Mouse (Mus musculus): ENCODE results near the gene Hivep1. TPM values are rescaled to one million over a fixed set of nuclear protein-coding genes. Genes with fewer than 3 reads are reported as not detected.

The Hivep1 gene
- polyA plus RNA-seq, 1 experiment: 5.3 TPM

DNA sequence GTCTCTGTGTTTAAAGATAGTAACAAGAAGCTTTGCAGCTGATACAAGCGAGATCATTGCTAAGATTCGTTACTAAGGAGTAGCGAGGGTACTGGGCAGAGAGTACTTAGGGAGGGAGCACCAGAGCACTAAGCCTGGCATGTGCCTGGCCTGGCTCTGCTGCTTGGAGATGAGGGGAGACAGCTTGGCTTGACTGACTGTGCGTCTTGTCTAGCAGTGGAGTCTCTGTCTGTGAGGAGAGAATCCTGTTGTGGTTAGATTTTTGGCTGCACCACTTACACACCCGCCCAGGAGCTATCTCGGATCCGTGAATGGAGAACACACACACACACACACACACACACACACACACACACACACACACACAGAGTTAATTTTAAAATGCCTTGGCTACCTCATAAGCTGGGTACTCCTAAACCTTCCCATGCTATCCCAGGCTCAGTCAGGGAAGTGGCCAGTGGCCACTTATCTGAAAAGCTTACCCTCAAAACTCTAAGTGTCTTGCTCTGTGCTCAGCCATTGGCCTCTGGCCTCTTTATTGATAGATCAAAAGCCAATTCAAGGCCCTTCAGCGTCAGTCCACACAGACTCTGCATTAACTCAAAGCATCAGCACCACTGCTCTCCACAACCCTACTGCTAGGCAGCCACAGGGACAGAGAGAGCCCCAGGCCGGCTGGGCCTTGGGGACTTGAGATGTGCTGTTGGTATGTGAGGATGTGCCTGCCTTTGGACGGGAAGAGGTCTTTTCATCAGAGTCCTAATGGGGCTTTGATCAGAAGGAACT is 28.5 kb downstream of the Hivep1 start:
- Histone ChIP-seq H3K4me3 (no peak overlapping the region), H3K4me2 (ENCODE audit: low read depth) (no peak overlapping the region), H3K27me3 (ENCODE audit: control insufficient read depth, insufficient read depth, insufficient read length) (no peaks in the 10 kb centered on the region), H3ac (ENCODE audit: control insufficient read depth, insufficient read length) (no peak overlapping the region), H3K79me2 (ENCODE audit: control insufficient read depth, insufficient read depth) (no peaks in the 10 kb centered on the region), H3K36me3 (ENCODE audit: control insufficient read depth, insufficient read depth) (no peaks in the 10 kb centered on the region)
- TF ChIP-seq TCF3 (IDR thresholded peaks at IDR 0.05; ENCODE audit: insufficient read length, low read depth): no peak
- no peak for TF ChIP-seq SRF (IDR thresholded peaks at IDR 0.05; ENCODE audit: control insufficient read depth, insufficient read length, low read depth)
- no peak for TF ChIP-seq REST (IDR thresholded peaks at IDR 0.05; ENCODE audit: insufficient read depth, insufficient read length)
- TF ChIP-seq MAX (IDR thresholded peaks at IDR 0.05; ENCODE audit: low read depth): no peak
- TF ChIP-seq MYOD1 (IDR thresholded peaks at IDR 0.05; ENCODE audit: control insufficient read depth in 1 of 3, insufficient read length in 2 of 3, low read depth in 2 of 3): no peak
- no peak for TF ChIP-seq E2F4 (IDR thresholded peaks at IDR 0.05; ENCODE audit: insufficient read depth)
- no peak for TF ChIP-seq MYOG (IDR thresholded peaks at IDR 0.05; ENCODE audit: control insufficient read depth in 1 of 3, insufficient read depth in 1 of 3, insufficient read length in 2 of 3, low read depth in 2 of 3)
- TF ChIP-seq USF1 (IDR thresholded peaks at IDR 0.05; ENCODE audit: low read depth): no peak
- no peak for TF ChIP-seq CEBPB (IDR thresholded peaks at IDR 0.05; ENCODE audit: insufficient read depth, poor library complexity, severe bottlenecking)
- no peak for TF ChIP-seq POLR2A (IDR thresholded peaks at IDR 0.05; ENCODE audit: insufficient read length, low read depth)
- TF ChIP-seq POLR2AphosphoS2 (IDR thresholded peaks at IDR 0.05; ENCODE audit: insufficient read length, low read depth): no peak

DNA sequence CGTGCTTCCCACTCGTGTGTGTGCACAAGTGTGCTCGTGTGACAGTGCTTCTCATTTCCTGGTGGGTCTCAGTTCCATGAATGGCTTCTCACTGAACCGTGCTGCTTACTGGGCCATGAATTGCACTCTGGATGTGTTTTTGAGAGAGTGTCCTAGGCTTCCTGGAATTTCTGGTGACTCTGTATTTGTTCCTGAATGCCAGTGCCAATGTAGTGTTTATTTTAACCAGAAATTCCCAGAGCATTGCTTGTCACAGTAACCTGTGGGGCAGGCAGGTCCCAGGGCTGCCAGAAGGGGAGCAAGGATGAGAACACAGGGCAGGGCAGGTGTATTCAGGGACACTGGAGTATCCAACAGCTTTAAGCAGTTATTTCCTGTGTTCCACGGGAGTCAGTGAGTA is 36.5 kb downstream of the Hivep1 start:
- no peaks in the 10 kb centered on the region for H3K79me2 ChIP-seq (ENCODE audit: control insufficient read depth, insufficient read depth)
- no peak overlapping the region for H3ac ChIP-seq (ENCODE audit: control insufficient read depth, insufficient read length)
- TF ChIP-seq MYOD1 (IDR thresholded peaks at IDR 0.05; ENCODE audit: control insufficient read depth in 1 of 3, insufficient read length in 2 of 3, low read depth in 2 of 3) (no peak), CEBPB (IDR thresholded peaks at IDR 0.05; ENCODE audit: insufficient read depth, poor library complexity, severe bottlenecking) (no peak)
- H3K36me3 ChIP-seq (ENCODE audit: control insufficient read depth, insufficient read depth): no peaks in the 10 kb centered on the region
- H3K4me3 ChIP-seq: no peak overlapping the region
- no peak overlapping the region for H3K4me2 ChIP-seq (ENCODE audit: low read depth)
- no peaks in the 10 kb centered on the region for H3K27me3 ChIP-seq (ENCODE audit: control insufficient read depth, insufficient read depth, insufficient read length)

DNA sequence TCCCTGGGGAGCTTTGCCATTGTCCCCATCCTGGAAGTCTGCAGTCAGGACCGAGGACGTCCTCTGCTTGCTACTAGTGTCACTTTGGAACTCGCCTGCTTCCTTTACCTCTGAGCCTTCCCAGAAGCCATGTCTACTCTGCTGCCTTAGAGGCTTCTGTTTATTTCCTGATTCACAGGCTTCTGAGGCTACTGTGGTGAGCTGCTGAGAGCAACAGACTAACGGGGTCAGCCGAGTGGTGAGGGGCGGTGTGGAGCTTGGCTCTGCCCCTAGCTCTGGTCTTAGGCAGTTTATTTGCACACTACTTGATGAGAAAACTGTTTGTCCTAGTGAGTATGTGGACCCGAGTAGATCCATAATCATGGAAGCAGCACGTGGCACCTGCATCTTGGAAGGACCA is 37.2 kb downstream of the Hivep1 start:
- TF ChIP-seq TCF12 (IDR thresholded peaks at IDR 0.05; ENCODE audit: insufficient read depth, poor library complexity, severe bottlenecking) (no peak), POLR2A (IDR thresholded peaks at IDR 0.05; ENCODE audit: insufficient read length, low read depth) (no peak)
- no peak overlapping the region for H3ac ChIP-seq (ENCODE audit: control insufficient read depth, insufficient read length)
- no peak overlapping the region for H3K4me3 ChIP-seq
- H3K79me2 ChIP-seq (ENCODE audit: control insufficient read depth, insufficient read depth): no peaks in the 10 kb centered on the region
- H3K4me2 ChIP-seq (ENCODE audit: low read depth): no peak overlapping the region
- H3K27me3 ChIP-seq (ENCODE audit: control insufficient read depth, insufficient read depth, insufficient read length): no peaks in the 10 kb centered on the region
- no peaks in the 10 kb centered on the region for H3K36me3 ChIP-seq (ENCODE audit: control insufficient read depth, insufficient read depth)

DNA sequence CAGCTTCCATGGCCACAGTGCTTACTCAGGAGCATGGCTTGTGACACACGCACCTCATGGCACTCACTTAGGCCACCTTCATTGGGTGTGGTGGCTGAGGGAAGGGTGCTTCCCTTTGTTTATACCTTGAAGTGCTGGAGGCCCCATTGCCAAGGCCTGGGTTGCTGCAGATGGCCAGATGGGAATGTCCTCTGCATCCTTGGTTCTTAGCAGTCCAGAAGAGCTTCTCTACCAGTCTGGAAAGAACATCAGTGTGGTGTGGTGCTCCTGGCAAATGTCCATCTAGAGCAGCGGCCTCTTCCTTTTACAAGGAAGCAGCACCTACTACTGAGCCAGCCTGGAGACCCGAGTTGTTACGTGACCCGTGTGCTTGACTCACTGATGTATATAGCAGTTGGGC is 38.9 kb downstream of the Hivep1 start:
- H3K79me2 ChIP-seq (ENCODE audit: control insufficient read depth, insufficient read depth): no peaks in the 10 kb centered on the region
- H3K36me3 ChIP-seq (ENCODE audit: control insufficient read depth, insufficient read depth): no peaks in the 10 kb centered on the region
- no peak for TF ChIP-seq E2F4 (IDR thresholded peaks at IDR 0.05; ENCODE audit: insufficient read depth)
- no peak for TF ChIP-seq MAX (IDR thresholded peaks at IDR 0.05; ENCODE audit: low read depth)
- no peak for TF ChIP-seq TCF12 (IDR thresholded peaks at IDR 0.05; ENCODE audit: insufficient read depth, poor library complexity, severe bottlenecking)
- TF ChIP-seq POLR2A (IDR thresholded peaks at IDR 0.05; ENCODE audit: insufficient read length, low read depth): no peak
- no peak for TF ChIP-seq CEBPB (IDR thresholded peaks at IDR 0.05; ENCODE audit: insufficient read depth, poor library complexity, severe bottlenecking)
- no peak for TF ChIP-seq SRF (IDR thresholded peaks at IDR 0.05; ENCODE audit: control insufficient read depth, insufficient read length, low read depth)
- TF ChIP-seq REST (IDR thresholded peaks at IDR 0.05; ENCODE audit: insufficient read depth, insufficient read length): no peak
- TF ChIP-seq POLR2AphosphoS2 (IDR thresholded peaks at IDR 0.05; ENCODE audit: insufficient read length, low read depth): no peak
- no peak for TF ChIP-seq TCF3 (IDR thresholded peaks at IDR 0.05; ENCODE audit: insufficient read length, low read depth)
- no peak for TF ChIP-seq USF1 (IDR thresholded peaks at IDR 0.05; ENCODE audit: low read depth)
- no peak for TF ChIP-seq MYOG (IDR thresholded peaks at IDR 0.05; ENCODE audit: control insufficient read depth in 1 of 3, insufficient read depth in 1 of 3, insufficient read length in 2 of 3, low read depth in 2 of 3)
- no peak for TF ChIP-seq MYOD1 (IDR thresholded peaks at IDR 0.05; ENCODE audit: control insufficient read depth in 1 of 3, insufficient read length in 2 of 3, low read depth in 2 of 3)
- no peaks in the 10 kb centered on the region for H3K27me3 ChIP-seq (ENCODE audit: control insufficient read depth, insufficient read depth, insufficient read length)
- H3ac ChIP-seq (ENCODE audit: control insufficient read depth, insufficient read length): no peak overlapping the region
- no peak overlapping the region for H3K4me3 ChIP-seq
- no peak overlapping the region for H3K4me2 ChIP-seq (ENCODE audit: low read depth)

DNA sequence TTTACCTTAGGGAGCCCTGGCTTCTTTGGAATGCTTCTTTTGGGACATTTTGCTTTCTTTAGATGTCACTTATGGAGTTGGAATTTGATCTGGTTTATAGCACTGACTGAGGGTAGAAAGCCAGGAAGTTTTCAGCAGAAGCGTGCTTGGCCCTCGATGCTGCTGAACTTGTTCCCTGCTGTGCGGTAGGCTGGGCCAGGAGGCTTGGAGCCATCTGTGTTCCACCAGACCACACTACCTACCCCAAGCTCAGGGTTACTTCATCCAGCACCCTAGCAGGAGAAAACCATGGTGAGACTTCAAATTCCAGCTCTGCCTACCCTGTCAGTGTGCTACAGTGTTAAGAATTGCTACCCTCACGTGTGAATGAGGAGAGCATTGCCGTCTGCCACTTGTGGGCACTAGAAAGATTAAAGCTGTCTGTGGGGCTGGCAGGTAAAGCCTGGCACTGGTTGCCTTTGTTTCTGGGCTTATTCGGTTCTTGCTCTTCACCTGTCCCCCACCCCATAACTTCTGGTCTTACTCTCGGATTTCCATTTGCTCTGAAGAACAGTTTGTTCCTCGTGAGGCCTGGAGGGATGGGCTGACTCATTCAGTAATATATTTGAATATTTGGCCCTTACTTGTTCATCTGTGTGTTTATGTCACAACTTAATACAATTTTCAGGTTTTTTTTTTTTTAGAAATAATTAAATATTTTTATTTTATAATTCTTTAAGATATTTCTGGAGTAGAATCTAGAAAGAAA is 40.7 kb downstream of the Hivep1 start:
- Histone ChIP-seq H3K27me3 (ENCODE audit: control insufficient read depth, insufficient read depth, insufficient read length) (no peaks in the 10 kb centered on the region), H3ac (ENCODE audit: control insufficient read depth, insufficient read length) (no peak overlapping the region), H3K36me3 (ENCODE audit: control insufficient read depth, insufficient read depth) (no peaks in the 10 kb centered on the region), H3K4me2 (ENCODE audit: low read depth) (no peak overlapping the region), H3K79me2 (ENCODE audit: control insufficient read depth, insufficient read depth) (no peaks in the 10 kb centered on the region), H3K4me3 (no peak overlapping the region)
- TF ChIP-seq MYOD1 (IDR thresholded peaks at IDR 0.05; ENCODE audit: control insufficient read depth in 1 of 3, insufficient read length in 2 of 3, low read depth in 2 of 3) (no peak), POLR2AphosphoS2 (IDR thresholded peaks at IDR 0.05; ENCODE audit: insufficient read length, low read depth) (no peak), POLR2A (IDR thresholded peaks at IDR 0.05; ENCODE audit: insufficient read length, low read depth) (no peak), USF1 (IDR thresholded peaks at IDR 0.05; ENCODE audit: low read depth) (no peak), REST (IDR thresholded peaks at IDR 0.05; ENCODE audit: insufficient read depth, insufficient read length) (no peak), MAX (IDR thresholded peaks at IDR 0.05; ENCODE audit: low read depth) (no peak), SRF (IDR thresholded peaks at IDR 0.05; ENCODE audit: control insufficient read depth, insufficient read length, low read depth) (no peak), CEBPB (IDR thresholded peaks at IDR 0.05; ENCODE audit: insufficient read depth, poor library complexity, severe bottlenecking) (no peak), MYOG (IDR thresholded peaks at IDR 0.05; ENCODE audit: control insufficient read depth in 1 of 3, insufficient read depth in 1 of 3, insufficient read length in 2 of 3, low read depth in 2 of 3) (no peak), TCF12 (IDR thresholded peaks at IDR 0.05; ENCODE audit: insufficient read depth, poor library complexity, severe bottlenecking) (no peak), E2F4 (IDR thresholded peaks at IDR 0.05; ENCODE audit: insufficient read depth) (no peak), TCF3 (IDR thresholded peaks at IDR 0.05; ENCODE audit: insufficient read length, low read depth) (no peak)
